Mouse (Mus musculus) fat pad, adult 2 months (tissue): ENCODE measurements around the gene Umad1.

Experiments
- DNase-seq: peaks from one replicate; pipeline ENCODE4 v3.0.0-alpha.2; 2011; ENCODE audit warnings: low read depth, low spot score; ENCODE audit errors: extremely low read depth

Umad1 gene

DNA sequence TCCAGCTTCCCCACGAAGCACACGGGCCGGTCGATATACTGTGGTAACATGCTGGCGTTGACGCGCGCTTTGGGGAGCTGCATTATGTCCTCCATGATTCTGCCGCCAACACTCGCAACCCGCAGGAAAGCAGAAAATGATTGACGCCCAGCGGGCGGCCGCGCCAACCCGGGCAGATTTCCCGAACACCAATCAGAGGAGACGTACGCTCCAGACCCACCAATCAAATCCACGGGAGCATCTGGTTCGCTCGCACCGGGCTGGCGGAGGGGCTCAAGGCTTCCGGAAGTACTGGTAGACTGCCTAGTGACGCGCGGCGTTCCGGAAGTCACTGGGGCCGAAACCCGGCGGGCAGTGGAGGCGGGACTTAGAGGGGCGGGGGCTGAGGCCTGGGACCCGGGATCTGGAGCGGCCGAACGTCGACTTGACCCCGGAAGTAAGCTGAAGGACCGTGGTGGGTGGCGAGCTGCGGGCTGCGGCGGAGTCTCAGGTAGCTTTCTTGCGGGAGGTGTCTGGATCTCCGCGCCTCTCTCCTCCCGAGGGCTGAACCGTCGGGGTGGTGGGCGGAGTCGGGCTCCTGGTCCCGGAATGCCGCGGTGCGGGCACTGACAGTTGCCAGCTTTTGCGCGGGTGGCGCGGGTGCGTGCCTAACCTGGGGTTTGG lies at the start of gene Umad1, which contains the start of the genes Rpa3 and Gm45062:
Umad1 (plus strand) TSS at position 285 of the 663 bp plus-strand sequence.
Rpa3 (minus strand) TSS at position 170 of the 663 bp plus-strand sequence.
Gm45062 (plus strand) TSS at position 447 of the 663 bp plus-strand sequence.
- peak; percentile 76 for DNase-seq

DNA sequence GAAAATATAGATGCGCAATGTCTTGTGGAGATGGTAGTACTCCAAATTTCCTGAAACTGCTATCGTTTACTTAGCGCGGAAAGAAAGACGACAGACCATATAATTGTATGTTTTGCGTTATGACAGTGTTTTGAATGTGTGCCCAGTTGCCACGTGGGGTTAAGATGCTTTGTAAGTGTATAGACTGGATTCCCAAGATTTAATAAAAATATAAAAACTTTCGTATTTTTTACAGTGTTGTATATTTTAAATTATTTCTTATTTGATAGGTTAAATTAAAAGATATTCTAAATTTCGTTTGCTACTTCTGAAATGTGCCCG lies 49.3 kb upstream of the Umad1 start:
- DNase-seq = no peak

DNA sequence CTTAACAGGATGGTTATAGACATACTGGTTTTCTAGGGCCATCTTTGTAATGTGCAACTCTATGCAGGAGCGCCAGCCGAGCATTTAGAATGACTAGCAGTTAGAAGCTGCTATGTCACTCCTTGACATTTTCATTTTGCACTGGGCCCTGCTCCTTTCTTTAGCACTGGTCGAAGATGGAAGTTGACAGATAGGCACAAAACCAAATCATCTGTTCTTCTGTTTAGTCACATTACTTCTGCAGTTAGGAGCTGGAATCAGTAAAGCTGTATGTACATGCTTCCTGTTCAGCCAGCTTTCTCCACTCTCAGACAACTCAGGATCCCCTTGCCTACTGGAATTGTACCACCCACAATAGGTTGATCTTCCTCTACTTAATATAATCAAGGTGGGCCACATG lies 48.4 kb upstream of the Umad1 start:
- no peak for DNase-seq

DNA sequence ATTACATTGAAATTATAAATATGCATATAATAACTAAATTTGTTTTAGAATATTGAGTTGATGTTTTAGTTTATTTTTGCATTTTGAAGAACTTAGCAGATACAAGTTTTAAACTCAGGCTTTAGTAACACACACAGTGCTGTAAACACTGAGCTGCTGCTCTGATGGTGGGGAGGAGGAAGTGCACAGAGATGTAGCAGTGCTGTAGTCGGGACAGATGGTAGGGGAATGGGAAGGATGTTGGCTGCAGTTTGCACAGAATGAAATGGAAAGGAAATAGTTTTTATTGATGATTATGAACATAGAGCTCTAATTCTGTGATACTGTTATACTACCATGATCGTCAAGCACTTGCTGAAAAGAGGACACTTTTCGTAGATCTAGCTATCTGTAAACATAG lies 32.1 kb upstream of the Umad1 start:
- DNase-seq = no peak

DNA sequence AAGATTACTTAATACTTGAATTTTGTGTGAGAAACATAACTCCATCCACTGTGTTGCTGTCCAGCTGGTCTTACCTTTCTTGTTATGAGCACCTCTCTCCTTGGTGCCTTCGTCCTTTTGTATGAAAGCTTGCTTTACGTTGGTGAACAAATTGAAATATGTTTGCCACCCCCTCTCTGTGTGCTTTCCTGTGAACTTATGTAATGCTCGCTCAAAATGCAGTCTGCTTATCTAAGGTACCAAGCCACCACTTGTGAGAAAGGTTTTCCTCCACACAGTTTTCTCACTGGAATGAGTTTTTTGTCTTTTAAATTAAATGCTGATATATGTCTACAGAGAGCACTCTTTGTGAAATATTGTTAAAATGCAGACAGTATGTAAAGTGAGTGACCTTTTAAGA lies 30.5 kb upstream of the Umad1 start:
- no peak for DNase-seq

DNA sequence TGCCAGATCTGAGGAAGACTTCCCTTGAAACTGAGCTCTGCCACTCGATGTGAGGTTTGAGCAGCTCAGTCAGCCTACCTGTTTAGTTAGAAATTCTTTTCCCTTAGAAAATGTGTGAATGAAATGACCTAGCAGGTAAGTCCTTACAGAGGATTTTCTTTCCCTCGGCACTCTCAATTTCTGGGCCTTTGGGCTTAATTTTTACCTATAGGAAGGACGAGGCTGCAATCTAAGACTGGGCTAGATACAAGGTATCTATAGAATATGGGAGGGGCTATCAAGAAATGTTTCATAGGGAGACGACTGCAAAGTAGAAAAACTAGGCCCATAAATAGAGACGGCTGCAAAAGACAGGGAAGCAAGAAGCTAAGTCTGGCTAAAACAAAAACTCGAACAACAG lies 772 bp upstream of the Umad1 start:
- DNase-seq = no peak

DNA sequence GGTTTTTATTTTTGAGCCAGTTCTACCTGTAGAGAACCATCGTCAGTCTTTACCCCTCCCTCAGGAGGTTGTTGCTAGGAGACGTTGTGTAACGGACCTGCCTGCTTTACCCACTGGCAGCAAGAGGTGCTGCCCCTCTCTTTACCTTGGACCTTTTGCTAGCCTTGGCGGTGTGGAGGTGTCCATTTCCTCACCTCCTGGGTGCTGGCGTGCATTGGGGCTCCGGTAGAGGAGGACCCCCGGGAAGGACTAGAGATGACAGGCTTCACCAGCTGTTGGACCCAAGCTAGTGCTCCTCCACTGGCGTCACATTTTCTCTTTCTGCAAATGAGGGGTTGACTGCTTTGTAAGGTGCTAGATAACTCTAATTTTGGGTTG lies 568 bp downstream of the Umad1 start:
- DNase-seq = no peak

DNA sequence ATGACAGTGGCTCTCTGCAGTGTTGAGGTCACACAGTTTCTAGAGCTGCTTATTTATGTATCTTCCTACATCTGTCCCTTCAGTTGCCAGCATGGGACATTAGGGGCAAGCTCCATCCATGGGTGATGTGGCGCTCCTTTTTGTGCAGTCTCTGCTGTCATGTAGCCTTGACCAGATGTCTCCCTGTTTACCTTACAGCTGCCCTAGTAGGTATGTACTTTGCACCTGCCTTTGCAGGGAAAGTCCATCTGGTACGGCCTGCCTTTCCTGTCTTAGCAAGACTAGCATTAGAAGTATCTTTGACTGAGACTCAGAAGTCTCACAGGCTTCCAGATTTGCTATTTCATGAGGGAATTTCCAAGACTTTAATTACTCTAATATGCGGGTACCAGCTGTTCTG lies 12.0 kb downstream of the Umad1 start:
- DNase-seq = no peak

DNA sequence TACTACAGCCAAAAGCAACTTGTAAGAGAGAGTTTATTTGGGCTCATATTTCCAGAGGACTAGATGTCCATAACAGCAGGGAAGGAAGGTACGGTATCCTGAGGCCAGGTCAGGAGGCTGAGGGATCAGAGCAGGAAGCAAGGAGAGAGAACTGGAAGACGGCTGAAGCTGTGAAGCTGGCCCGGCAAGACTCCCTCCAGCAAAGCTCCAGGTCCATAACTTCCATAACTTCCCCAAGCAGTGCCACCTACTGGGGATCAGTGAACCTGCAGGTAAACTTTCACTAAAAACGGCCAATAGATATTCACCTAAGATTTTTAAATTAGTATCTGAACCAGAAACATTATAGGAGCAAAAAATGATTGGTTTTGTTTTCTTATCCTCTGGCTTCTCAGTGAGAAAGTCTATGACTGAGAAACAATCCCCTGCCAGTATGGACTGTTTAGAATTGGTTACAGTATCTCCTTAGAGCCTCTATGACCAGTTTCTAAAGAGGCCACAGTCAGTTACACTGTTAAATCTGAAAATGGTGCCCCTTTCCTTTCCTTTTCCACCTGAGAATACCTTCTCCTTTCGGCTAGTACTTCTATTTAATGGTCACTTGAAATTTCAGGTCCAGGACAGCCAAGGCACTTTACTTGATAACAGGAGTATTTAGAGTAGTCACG lies 15.4 kb downstream of the Umad1 start:
- DNase-seq = no peak

DNA sequence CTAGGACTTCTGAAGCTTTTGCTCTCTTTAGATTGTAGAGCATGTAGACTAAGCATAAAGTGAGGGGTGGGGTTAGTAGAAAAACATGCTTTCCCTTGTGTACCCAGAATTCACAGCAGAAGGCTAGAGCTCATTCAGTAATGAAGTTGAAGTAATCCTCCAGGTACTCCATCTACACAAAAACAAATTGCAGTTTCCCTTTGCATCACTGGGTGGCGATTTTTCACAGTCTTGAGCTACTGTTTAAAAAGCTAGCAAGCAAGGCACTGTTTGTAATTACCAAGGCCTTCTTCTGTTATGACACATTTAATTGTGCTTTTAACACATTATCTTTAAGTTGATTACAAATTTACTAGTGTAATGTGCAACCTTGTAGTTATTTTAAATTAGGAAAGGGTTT lies 16.0 kb downstream of the Umad1 start:
- DNase-seq = no peak

DNA sequence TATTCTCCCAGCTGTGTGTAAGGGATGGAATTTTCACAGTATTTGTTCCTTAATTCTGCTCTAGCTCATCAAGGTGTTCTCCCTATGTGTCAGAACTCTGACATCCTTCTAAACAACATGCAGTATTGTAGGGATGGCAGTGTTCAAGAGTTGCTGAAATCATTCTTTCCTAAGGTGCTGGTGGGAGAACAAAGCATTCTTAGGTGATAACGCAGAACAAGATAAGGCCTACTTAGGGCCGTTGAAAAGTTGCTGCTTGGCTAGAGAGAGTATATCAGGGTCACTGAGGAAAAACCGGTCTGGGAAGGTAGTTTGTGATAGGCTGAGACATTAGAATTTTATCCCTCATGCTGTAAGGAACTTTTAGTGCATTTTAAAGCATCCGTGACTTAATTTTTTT lies 17.3 kb downstream of the Umad1 start:
- no peak for DNase-seq

DNA sequence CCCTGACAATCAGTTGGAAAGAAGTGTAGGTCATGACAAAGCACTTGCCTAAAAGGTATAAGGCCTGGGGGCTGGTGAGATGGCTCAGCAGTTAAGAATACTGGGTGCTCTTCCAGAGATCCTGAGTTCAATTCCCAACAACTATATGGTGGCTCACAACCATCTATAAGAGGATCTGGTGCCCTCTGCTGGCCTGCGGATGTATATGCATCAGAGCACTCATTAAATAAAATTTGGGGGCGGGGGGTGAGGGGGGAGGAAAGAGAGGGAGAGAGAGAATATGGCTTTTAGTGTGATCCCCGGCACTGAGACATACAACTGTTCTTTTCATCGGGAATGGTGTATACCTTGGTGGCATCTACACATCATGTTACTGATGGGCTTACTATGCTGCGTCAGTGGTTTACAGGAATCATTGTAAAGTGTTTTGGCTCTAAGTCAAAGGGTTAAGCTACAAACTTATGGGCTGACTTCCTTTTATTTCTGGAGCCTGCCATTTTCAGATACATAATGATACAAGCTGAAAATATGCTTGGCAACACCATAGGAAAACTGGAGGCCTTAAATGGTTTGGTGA lies 19.4 kb downstream of the Umad1 start:
- DNase-seq = no peak

DNA sequence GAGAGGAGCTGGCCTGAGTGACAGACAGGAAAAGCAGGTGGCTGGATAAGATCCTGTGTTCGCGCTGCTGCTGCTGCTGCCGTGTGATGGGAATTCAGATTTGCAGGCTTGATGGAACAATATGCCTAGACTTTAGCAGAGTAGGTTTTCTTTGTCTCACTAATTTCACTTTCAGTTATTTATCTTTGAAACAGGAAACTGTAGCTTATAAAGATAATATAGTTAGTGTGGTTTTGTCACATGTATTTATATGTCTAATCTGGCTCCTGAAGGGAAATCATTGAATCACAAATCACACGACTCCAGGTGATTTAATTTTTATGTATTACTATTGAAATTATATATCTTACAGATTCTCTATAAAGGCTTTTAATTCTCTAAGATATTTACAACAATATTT lies 24.2 kb downstream of the Umad1 start:
- no peak for DNase-seq

DNA sequence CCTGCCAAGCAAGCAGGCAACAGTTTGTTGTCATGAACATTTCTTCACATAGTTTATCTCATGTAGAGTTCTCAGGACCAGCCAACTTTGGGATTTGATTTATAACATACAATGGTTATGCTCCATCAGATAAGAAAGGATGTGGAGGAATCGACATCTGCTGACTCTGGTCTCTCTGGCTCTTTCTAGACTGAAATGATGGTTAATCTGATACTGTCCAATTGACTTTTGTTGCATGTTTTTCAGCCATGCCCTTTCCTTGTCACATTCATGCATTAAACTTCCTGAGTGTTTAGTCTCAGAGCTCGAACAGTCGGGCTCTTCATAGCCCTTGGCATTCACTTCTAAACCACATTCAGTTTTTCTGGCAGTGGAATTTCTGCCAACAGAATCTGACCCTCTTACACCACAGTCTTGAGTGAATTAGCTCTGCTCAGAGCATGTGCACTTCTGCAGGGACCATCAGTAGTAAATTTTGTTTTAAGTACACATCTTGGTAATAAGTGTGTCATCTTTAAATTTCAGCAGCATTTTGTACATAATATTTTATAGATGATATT lies 26.4 kb downstream of the Umad1 start:
- DNase-seq = no peak

DNA sequence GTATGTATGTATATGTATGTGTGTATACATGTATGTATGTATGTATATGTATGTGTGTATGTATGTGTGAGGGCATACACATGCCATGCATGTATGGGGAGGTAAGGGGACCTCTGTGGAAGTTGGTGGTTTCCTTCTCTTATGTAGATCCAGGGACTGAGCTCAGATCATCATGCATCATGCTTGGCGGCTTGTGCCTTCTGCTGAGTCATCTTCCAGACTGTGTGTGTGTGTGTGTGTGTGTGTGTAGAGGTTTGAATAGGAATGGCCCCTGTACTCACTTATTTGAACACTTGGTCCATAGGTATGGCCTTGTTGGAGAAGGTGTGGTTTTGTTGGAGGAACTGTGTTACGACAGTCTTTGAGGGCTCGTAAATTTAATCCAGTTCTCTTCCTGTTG lies 27.1 kb downstream of the Umad1 start:
- DNase-seq = no peak

DNA sequence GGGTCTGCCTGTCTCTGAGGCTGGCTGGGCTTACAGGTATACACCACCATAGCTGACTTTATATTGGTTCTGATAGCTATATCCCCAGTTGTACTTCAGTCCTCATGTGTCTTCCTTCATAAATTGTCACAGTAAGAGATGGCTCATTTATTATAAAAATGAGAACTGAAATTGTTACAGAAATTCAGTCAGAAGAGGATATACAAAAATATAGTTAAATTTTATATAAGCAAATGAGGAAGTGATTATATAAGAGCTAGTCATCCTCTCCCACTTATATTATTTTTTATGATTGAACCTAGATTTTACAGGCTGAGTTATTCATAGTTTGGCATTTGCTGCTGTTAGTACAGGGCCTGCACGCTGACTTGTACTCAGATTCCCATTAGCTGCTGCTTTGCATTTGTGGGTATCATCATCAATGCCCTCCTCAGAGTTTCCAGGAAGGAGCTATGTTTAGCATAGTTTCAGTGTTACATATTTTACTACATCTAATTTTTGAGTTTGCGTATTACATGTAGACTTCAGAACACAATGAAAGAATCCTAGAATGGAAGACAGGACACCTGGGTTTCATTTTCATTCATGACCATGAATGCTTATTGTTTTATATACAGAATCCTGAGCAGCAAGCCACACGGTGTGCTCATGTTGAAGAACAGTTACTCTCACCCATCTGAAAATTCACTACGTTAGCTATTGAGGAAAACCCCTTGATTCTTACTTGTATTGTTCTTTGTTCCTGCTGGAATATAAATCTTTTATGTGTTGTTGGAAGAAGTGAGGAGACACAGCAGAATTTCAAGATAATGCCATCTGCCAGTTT lies 29.9 kb downstream of the Umad1 start:
- DNase-seq = no peak

DNA sequence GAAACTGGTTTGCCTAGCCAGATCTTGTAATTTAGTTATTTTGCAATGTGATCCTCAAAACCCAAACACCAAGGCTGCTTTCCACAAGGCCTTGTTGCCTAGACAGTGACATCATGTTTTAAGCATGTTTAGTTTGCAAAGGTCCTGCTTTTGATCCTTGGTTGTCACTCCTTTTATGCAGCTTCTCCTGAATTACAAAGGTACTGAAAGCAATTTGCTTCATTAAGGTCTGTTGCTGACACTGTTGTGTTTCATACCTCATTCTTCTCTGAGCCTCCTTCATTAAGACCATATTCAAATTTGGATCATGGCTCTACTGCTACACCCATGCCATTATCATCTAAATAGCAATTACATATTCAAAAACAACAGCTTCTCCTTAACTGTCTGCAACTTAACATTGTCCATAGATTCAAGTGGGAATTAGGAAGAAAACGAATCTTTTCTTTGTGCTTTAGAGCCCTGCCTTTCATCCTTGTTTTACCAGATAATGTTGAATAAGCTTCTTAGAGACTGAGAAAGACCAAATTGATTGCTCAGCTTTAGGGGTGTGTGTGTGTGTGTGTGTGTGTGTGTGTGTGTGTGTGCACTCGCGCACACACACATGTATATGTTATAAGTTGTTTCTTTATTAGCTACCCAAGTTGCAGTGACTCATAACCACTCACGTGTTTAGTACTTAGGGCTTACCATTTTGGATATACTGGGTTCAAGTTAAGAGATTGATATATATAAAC lies 35.1 kb downstream of the Umad1 start:
- no peak for DNase-seq

DNA sequence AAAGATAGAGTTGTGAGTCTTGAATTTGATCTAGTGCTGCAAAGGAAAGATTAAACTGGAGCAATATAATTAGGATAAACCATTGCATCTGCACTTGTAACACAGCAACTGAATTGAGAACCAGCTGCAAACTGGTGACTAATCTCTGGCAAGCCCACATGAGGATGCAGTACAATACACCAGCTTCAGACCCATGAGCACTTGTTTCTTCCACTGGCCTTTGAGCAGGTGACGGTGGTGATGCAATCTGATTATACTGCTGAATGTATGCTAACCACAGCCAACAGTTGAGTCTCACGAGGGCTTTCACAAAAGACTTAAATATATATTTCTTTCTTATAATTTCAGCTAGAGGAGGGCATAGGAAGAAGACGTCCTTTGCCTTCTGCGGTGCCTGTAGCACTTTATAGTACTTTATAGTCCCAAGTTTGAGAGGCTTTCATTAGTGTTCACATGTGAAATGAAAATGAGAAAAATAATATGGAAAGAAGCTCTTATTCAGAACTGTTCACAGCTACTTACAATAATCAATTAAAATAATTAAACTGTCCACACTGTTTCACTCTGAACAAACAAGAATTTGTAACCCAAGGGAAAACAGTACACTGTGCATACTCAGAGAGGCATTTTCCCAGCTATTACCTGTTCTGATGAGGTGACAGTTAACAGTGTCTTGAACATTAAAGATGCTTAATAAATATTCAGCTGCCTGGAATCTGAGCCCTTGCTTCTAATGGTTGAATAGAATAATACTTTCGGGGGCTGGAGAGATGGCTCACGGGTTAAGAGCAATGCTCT lies 40.2 kb downstream of the Umad1 start:
- DNase-seq = no peak

DNA sequence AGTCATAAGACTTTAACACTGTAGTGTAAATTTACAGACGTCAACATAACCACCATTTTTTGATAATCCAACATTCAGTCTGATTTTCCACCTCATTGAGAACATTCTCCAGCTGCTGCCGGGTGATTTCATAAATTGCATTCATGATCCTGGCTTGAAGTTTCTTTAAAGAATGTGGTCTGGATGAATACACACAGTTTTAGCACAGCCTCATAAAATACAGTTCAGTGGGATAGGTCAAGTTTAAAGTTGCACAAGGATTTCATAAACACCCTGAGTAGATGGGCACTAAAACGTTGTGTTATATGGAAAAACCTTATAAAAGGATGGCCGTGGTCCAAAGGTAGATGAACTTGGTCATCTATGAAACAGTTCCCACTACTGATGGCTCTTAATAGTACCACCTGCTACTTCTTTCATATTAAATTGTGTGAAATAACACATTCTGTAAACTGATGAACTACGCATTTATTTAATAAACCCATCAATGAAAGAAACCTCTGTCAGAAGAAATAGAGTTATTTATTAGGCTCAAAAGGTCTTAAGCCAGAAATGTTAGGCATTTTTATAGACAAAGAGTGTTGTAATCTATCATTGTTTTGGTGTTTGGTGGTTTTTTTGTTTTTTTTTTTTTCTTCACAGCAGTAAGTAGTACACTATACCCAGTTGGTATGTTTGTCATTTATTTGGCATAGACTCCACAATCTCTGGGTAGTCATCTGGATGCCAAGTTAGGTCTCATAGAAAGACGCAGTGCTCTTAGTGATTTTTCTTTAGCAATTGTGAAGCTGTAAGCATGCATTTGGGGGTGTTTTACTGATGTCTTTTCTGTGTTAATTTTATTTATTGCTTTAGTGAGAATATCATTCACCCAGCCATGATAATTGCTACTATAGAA lies 49.0 kb downstream of the Umad1 start:
- no peak for DNase-seq
